14 mouse cellular contexts compared by ENCODE assay signal in genomic region chr8:123992587-123992986, GRCm38 (mm10). TPM values are rescaled to one million over a fixed set of nuclear protein-coding genes. Genes with fewer than 3 reads are reported as not detected.
DNase-seq lines count a peak whose midpoint lies in the region; ATAC-seq and TF ChIP-seq lines count a peak whose summit lies in the region.
"Had no signal": no experiment of that assay in that cellular context is flagged by ENCODE, and none has a peak within 500 bp of the region (broad histone marks: within the 10 kb centered on the region; RNA-seq: fewer than 3 reads in every experiment).

No protein-coding gene starts in this region.

- H3K4me2 ChIP-seq in heart, postnatal 0 days (ENCODE audit: low read depth, low read length) = no peak overlapping the region
- H3K4me2 ChIP-seq in liver, embryonic 12.5 days = no peak overlapping the region
- H3K4me2 ChIP-seq in stomach, embryonic 16.5 days (ENCODE audit: low read depth, low read length) = no peak overlapping the region
- H3K4me2 ChIP-seq in intestine, embryonic 16.5 days (ENCODE audit: low read depth, low read length) = no peak overlapping the region
- H3K4me2 ChIP-seq: embryonic facial prominence, embryonic 13.5 days; limb, embryonic 13.5 days had no signal

- peaks cover 25% of the 10 kb centered on the region for H3K36me3 ChIP-seq in heart, postnatal 0 days (replicated peaks; ENCODE audit: control insufficient read depth, insufficient read depth, low read length)
- H3K36me3 ChIP-seq in liver, embryonic 12.5 days = peaks cover 48% of the 10 kb centered on the region
- H3K36me3 ChIP-seq in stomach, embryonic 16.5 days (ENCODE audit: control insufficient read depth, insufficient read depth, low read length) = peaks cover 5% of the 10 kb centered on the region
- no peaks in the 10 kb centered on the region for H3K36me3 ChIP-seq in intestine, embryonic 16.5 days (ENCODE audit: control insufficient read depth, insufficient read depth, low read length)

- H3K9ac ChIP-seq in heart, postnatal 0 days (replicated peaks; ENCODE audit: low read depth, low read length) = no peak overlapping the region
- H3K9ac ChIP-seq in liver, embryonic 12.5 days = no peak overlapping the region
- H3K9ac ChIP-seq in stomach, embryonic 16.5 days (ENCODE audit: low read length) = no peak overlapping the region
- H3K9ac ChIP-seq in intestine, embryonic 16.5 days (ENCODE audit: low read depth, low read length) = no peak overlapping the region
- H3K9ac ChIP-seq: embryonic facial prominence, embryonic 13.5 days; limb, embryonic 13.5 days had no signal

- H3K9me3 ChIP-seq in heart, postnatal 0 days (replicated peaks; ENCODE audit: control insufficient read depth, low read length) = no peaks in the 10 kb centered on the region
- H3K9me3 ChIP-seq in liver, embryonic 12.5 days (replicated peaks) = no peaks in the 10 kb centered on the region
- H3K9me3 ChIP-seq in stomach, embryonic 16.5 days (replicated peaks; ENCODE audit: control insufficient read depth, low read length) = no peaks in the 10 kb centered on the region
- no peaks in the 10 kb centered on the region for H3K9me3 ChIP-seq in intestine, embryonic 16.5 days (ENCODE audit: control insufficient read depth, low read length)
- H3K9me3 ChIP-seq: embryonic facial prominence, embryonic 13.5 days; limb, embryonic 13.5 days had no signal

- no peak overlapping the region for H3K27ac ChIP-seq in heart, postnatal 0 days (ENCODE audit: low read depth)
- H3K27ac ChIP-seq in liver, embryonic 12.5 days = peak overlapping the region; percentile 76
- 0 out of 2 replicates have a peak overlapping the region, but pooled peaks have one; percentile 81 for H3K27ac ChIP-seq in stomach, embryonic 16.5 days (ENCODE audit: low read length)
- H3K27ac ChIP-seq in intestine, embryonic 16.5 days (ENCODE audit: low read length) = no peak overlapping the region
- H3K27ac ChIP-seq: limb, embryonic 13.5 days had no signal

- DNase-seq in heart, postnatal 0 days (ENCODE audit: low spot score) = no peak
- DNase-seq in heart, postnatal 14 days = no peak
- DNase-seq in thymus, postnatal 4 days = peak; percentile 33
- no peak for DNase-seq in thymus, postnatal 0 days (ENCODE audit: low spot score)
- DNase-seq in embryo, embryonic 11 days = no peak
- DNase-seq: heart, adult 11 months; thymus, postnatal 36 days had no signal

- intact Hi-C loops in heart, postnatal 14 days (cut with DNase I) = no loop called here

- TF ChIP-seq CTCF in heart, postnatal 0 days (IDR thresholded peaks at IDR 0.05; ENCODE audit: low read depth) = peak; percentile 42

- no peak overlapping the region for H3K4me3 ChIP-seq in heart, postnatal 0 days (ENCODE audit: low read depth, low read length)
- H3K4me3 ChIP-seq in liver, embryonic 12.5 days = no peak overlapping the region
- H3K4me3 ChIP-seq in stomach, embryonic 16.5 days (replicated peaks; ENCODE audit: low read length) = no peak overlapping the region
- H3K4me3 ChIP-seq in intestine, embryonic 16.5 days (ENCODE audit: low read length) = no peak overlapping the region
- H3K4me3 ChIP-seq: embryonic facial prominence, embryonic 13.5 days; limb, embryonic 13.5 days; myocyte had no signal

- TF ChIP-seq EP300 in heart, postnatal 0 days (IDR thresholded peaks at IDR 0.05; ENCODE audit: low read depth) = no peak

- no peaks in the 10 kb centered on the region for H3K27me3 ChIP-seq in heart, postnatal 0 days (ENCODE audit: control insufficient read depth, insufficient read depth, low read length)
- no peaks in the 10 kb centered on the region for H3K27me3 ChIP-seq in liver, embryonic 12.5 days (replicated peaks)
- H3K27me3 ChIP-seq in stomach, embryonic 16.5 days (ENCODE audit: control insufficient read depth, insufficient read depth, low read length) = no peaks in the 10 kb centered on the region
- no peaks in the 10 kb centered on the region for H3K27me3 ChIP-seq in intestine, embryonic 16.5 days (replicated peaks; ENCODE audit: control insufficient read depth, insufficient read depth, low read length)
- H3K27me3 ChIP-seq: embryonic facial prominence, embryonic 13.5 days; limb, embryonic 13.5 days; Patski had no signal

- H3K4me1 ChIP-seq in heart, postnatal 0 days (ENCODE audit: control insufficient read depth, insufficient read depth) = peaks cover 9% of the 10 kb centered on the region
- H3K4me1 ChIP-seq in liver, embryonic 12.5 days = peaks cover 59% of the 10 kb centered on the region
- peaks cover 6% of the 10 kb centered on the region for H3K4me1 ChIP-seq in stomach, embryonic 16.5 days (ENCODE audit: control insufficient read depth, insufficient read depth, low read length)
- H3K4me1 ChIP-seq in intestine, embryonic 16.5 days (ENCODE audit: control insufficient read depth, insufficient read depth, low read length) = peaks cover 17% of the 10 kb centered on the region
- H3K4me1 ChIP-seq: embryonic facial prominence, embryonic 13.5 days; limb, embryonic 13.5 days had no signal

- no peak for ATAC-seq in heart, postnatal 0 days (ENCODE audit: insufficient read depth, low read depth)
- no peak for ATAC-seq in liver, embryonic 12.5 days
- no peak for ATAC-seq in stomach, embryonic 16.5 days (ENCODE audit: insufficient read depth, low FRiP score)
- ATAC-seq in intestine, embryonic 16.5 days = no peak
- ATAC-seq: Patski had no signal

- WGBS in heart, postnatal 0 days = 74% methylated on average over 8 of the region's 8 CpGs
- WGBS in liver, embryonic 12.5 days (ENCODE audit: insufficient replicate concordance) = 73% methylated on average over 8 of the region's 8 CpGs
- 82% methylated on average over 8 of the region's 8 CpGs for WGBS in stomach, embryonic 16.5 days
- WGBS in intestine, embryonic 16.5 days = 78% methylated on average over 8 of the region's 8 CpGs

RNA-seq across cellular contexts. Expression of gene Abcb10, which starts 9.7 kb away (rescaled TPM):
- total RNA-seq in heart, postnatal 0 days (2014; rRNA removed; ENCODE audit: low replicate concordance) = 34.5 and 48.2 TPM in 2 replicates
- polyA plus RNA-seq in heart, postnatal 0 days (2015; fragmentation: Nextera tagmentation; extraction: Ambion mirVana) = 17.1 and 17.2 TPM in 2 replicates
- 10 to 100 TPM; 44.8 to 46.5 TPM for total RNA-seq in heart, postnatal 14 days (2021)
- 4.1 and 4.4 TPM in 2 replicates for polyA plus RNA-seq in thymus, postnatal 0 days (2015; fragmentation: Nextera tagmentation; extraction: Ambion mirVana)
- 191 and 196 TPM in 2 replicates for polyA plus RNA-seq in liver, embryonic 12.5 days (2016; fragmentation: Nextera tagmentation; extraction: Ambion mirVana)
- polyA plus RNA-seq in stomach, embryonic 16.5 days (2015; fragmentation: Nextera tagmentation; extraction: Ambion mirVana) = 25.0 and 26.0 TPM in 2 replicates
- 18.7 and 19.7 TPM in 2 replicates for polyA plus RNA-seq in intestine, embryonic 16.5 days (2015; fragmentation: Nextera tagmentation; extraction: Ambion mirVana)

RNA-seq across cellular contexts. Expression of gene Taf5l, which starts 28.6 kb away (rescaled TPM):
- 31.8 and 46.3 TPM in 2 replicates for total RNA-seq in heart, postnatal 0 days (2014; rRNA removed; ENCODE audit: low replicate concordance)
- 14.1 and 17.2 TPM in 2 replicates for polyA plus RNA-seq in heart, postnatal 0 days (2015; fragmentation: Nextera tagmentation; extraction: Ambion mirVana)
- total RNA-seq in heart, postnatal 14 days (2021) = 10 to 100 TPM; 18.4 to 19.1 TPM
- 60.5 and 60.6 TPM in 2 replicates for polyA plus RNA-seq in thymus, postnatal 0 days (2015; fragmentation: Nextera tagmentation; extraction: Ambion mirVana)
- 47.2 and 48.0 TPM in 2 replicates for polyA plus RNA-seq in liver, embryonic 12.5 days (2016; fragmentation: Nextera tagmentation; extraction: Ambion mirVana)
- 28.0 and 29.2 TPM in 2 replicates for polyA plus RNA-seq in stomach, embryonic 16.5 days (2015; fragmentation: Nextera tagmentation; extraction: Ambion mirVana)
- polyA plus RNA-seq in intestine, embryonic 16.5 days (2015; fragmentation: Nextera tagmentation; extraction: Ambion mirVana) = 27.8 and 32.7 TPM in 2 replicates

RNA-seq across cellular contexts. Expression of gene Urb2, which starts 28.7 kb away (rescaled TPM):
- 9.8 and 11.7 TPM in 2 replicates for total RNA-seq in heart, postnatal 0 days (2014; rRNA removed; ENCODE audit: low replicate concordance)
- 0.74 and 0.97 TPM in 2 replicates for polyA plus RNA-seq in heart, postnatal 0 days (2015; fragmentation: Nextera tagmentation; extraction: Ambion mirVana)
- total RNA-seq in heart, postnatal 14 days (2021) = 1 to 10 TPM; 6.7 to 6.9 TPM
- polyA plus RNA-seq in thymus, postnatal 0 days (2015; fragmentation: Nextera tagmentation; extraction: Ambion mirVana) = 4.0 and 4.2 TPM in 2 replicates
- 5.9 and 7.2 TPM in 2 replicates for polyA plus RNA-seq in liver, embryonic 12.5 days (2016; fragmentation: Nextera tagmentation; extraction: Ambion mirVana)
- polyA plus RNA-seq in stomach, embryonic 16.5 days (2015; fragmentation: Nextera tagmentation; extraction: Ambion mirVana) = 4.4 and 4.5 TPM in 2 replicates
- polyA plus RNA-seq in intestine, embryonic 16.5 days (2015; fragmentation: Nextera tagmentation; extraction: Ambion mirVana) = 3.9 TPM in 2 replicates

RNA-seq across cellular contexts. Expression of gene Nup133, which starts 43.5 kb away (rescaled TPM):
- total RNA-seq in heart, postnatal 0 days (2014; rRNA removed; ENCODE audit: low replicate concordance) = 14.8 and 20.3 TPM in 2 replicates
- polyA plus RNA-seq in heart, postnatal 0 days (2015; fragmentation: Nextera tagmentation; extraction: Ambion mirVana) = 9.8 and 10.2 TPM in 2 replicates
- total RNA-seq in heart, postnatal 14 days (2021) = 10 to 100 TPM; 10.3 to 12.4 TPM
- polyA plus RNA-seq in thymus, postnatal 0 days (2015; fragmentation: Nextera tagmentation; extraction: Ambion mirVana) = 25.4 and 26.2 TPM in 2 replicates
- polyA plus RNA-seq in liver, embryonic 12.5 days (2016; fragmentation: Nextera tagmentation; extraction: Ambion mirVana) = 35.8 and 36.9 TPM in 2 replicates
- polyA plus RNA-seq in stomach, embryonic 16.5 days (2015; fragmentation: Nextera tagmentation; extraction: Ambion mirVana) = 28.3 and 29.7 TPM in 2 replicates
- polyA plus RNA-seq in intestine, embryonic 16.5 days (2015; fragmentation: Nextera tagmentation; extraction: Ambion mirVana) = 24.4 and 26.4 TPM in 2 replicates

Comparison
In these comparisons a context has a peak if more than half of its experiments do, and no peak if none do; other contexts are left out.
1. H3K27ac ChIP-seq: peak in liver, embryonic 12.5 days (single experiment) and stomach, embryonic 16.5 days (single experiment); none in heart, postnatal 0 days (single experiment) and intestine, embryonic 16.5 days (single experiment).